Mouse (Mus musculus): Measurements from ENCODE around the gene Aox2. TPM values are rescaled to one million over a fixed set of nuclear protein-coding genes. Genes with fewer than 3 reads are reported as not detected.

The Aox2 gene
- polyA plus RNA-seq, 1 experiment from 2014 or later, result 0.02 TPM

GRCm38 (mm10) chr1:58344570-58344969 is 66.4 kb downstream of the Aox2 start:
- Histone ChIP-seq H3K27me3 (replicated peaks; ENCODE audit: insufficient read depth, low read length) (no peaks in the 10 kb centered on the region), H3K4me3 (ENCODE audit: low read depth, low read length) (no peak overlapping the region), H3K36me3 (ENCODE audit: insufficient read depth, low read length) (no peaks in the 10 kb centered on the region), H3K27ac (ENCODE audit: low read length) (no peak overlapping the region), H3K4me2 (replicated peaks; ENCODE audit: low read depth, low read length) (no peak overlapping the region), H3K9ac (replicated peaks; ENCODE audit: low read depth) (no peak overlapping the region), H3K4me1 (ENCODE audit: insufficient read depth, low read depth, low read length) (no peaks in the 10 kb centered on the region), H3K9me3 (ENCODE audit: low read length) (no peaks in the 10 kb centered on the region)
- TF ChIP-seq EP300 (IDR thresholded peaks at IDR 0.05) (no peak), CTCF (IDR thresholded peaks at IDR 0.05) (no peak)
- 74% methylated on average over 5 of the region's 5 CpGs for WGBS
- DNase-seq (ENCODE audit: low spot score), result no peak
- ATAC-seq, result no peak

- H3K9me3 ChIP-seq (ENCODE audit: low read length), result no peaks in the 10 kb centered on the region
- no peaks in the 10 kb centered on the region for H3K4me1 ChIP-seq (ENCODE audit: insufficient read depth, low read depth, low read length)
- no peak overlapping the region for H3K9ac ChIP-seq (replicated peaks; ENCODE audit: low read depth)
- H3K4me2 ChIP-seq (replicated peaks; ENCODE audit: low read depth, low read length), result no peak overlapping the region
- H3K4me3 ChIP-seq (ENCODE audit: low read depth, low read length), result no peak overlapping the region
- no peaks in the 10 kb centered on the region for H3K36me3 ChIP-seq (ENCODE audit: insufficient read depth, low read length)
- DNase-seq (ENCODE audit: low spot score), result no peak
- H3K27me3 ChIP-seq (replicated peaks; ENCODE audit: insufficient read depth, low read length), result no peaks in the 10 kb centered on the region
- no peak for ATAC-seq
- WGBS, result 38% methylated on average over 14 of the region's 14 CpGs
- H3K27ac ChIP-seq (ENCODE audit: low read length), result no peak overlapping the region
- TF ChIP-seq EP300 (IDR thresholded peaks at IDR 0.05), result no peak
- no peak for TF ChIP-seq CTCF (IDR thresholded peaks at IDR 0.05)
Observed at GRCm38 (mm10) chr1:58346159-58346558, 68.0 kb downstream of the Aox2 start.

GRCm38 (mm10) chr1:58348712-58349111 is 70.6 kb downstream of the Aox2 start:
- no peak overlapping the region for H3K9ac ChIP-seq (replicated peaks; ENCODE audit: low read depth)
- H3K4me2 ChIP-seq (replicated peaks; ENCODE audit: low read depth, low read length), result no peak overlapping the region
- H3K27me3 ChIP-seq (replicated peaks; ENCODE audit: insufficient read depth, low read length), result no peaks in the 10 kb centered on the region
- no peaks in the 10 kb centered on the region for H3K36me3 ChIP-seq (ENCODE audit: insufficient read depth, low read length)
- TF ChIP-seq CTCF (IDR thresholded peaks at IDR 0.05) (no peak), EP300 (IDR thresholded peaks at IDR 0.05) (no peak)
- H3K9me3 ChIP-seq (ENCODE audit: low read length), result no peaks in the 10 kb centered on the region
- no peak for DNase-seq (ENCODE audit: low spot score)
- 65% methylated on average over 6 of the region's 6 CpGs for WGBS
- ATAC-seq, result no peak
- no peak overlapping the region for H3K4me3 ChIP-seq (ENCODE audit: low read depth, low read length)
- H3K4me1 ChIP-seq (ENCODE audit: insufficient read depth, low read depth, low read length), result no peaks in the 10 kb centered on the region
- H3K27ac ChIP-seq (ENCODE audit: low read length), result no peak overlapping the region

GRCm38 (mm10) chr1:58353238-58353893 is 75.2 kb downstream of the Aox2 start:
- DNase-seq (ENCODE audit: low spot score), result no peak
- H3K36me3 ChIP-seq (ENCODE audit: insufficient read depth, low read length), result no peaks in the 10 kb centered on the region
- H3K27ac ChIP-seq (ENCODE audit: low read length), result no peak overlapping the region
- no peak overlapping the region for H3K4me2 ChIP-seq (replicated peaks; ENCODE audit: low read depth, low read length)
- no peak overlapping the region for H3K9ac ChIP-seq (replicated peaks; ENCODE audit: low read depth)
- H3K4me1 ChIP-seq (ENCODE audit: insufficient read depth, low read depth, low read length), result no peaks in the 10 kb centered on the region
- no peak for ATAC-seq
- no peak overlapping the region for H3K4me3 ChIP-seq (ENCODE audit: low read depth, low read length)
- no peak for TF ChIP-seq EP300 (IDR thresholded peaks at IDR 0.05)
- TF ChIP-seq CTCF (IDR thresholded peaks at IDR 0.05), result no peak
- H3K9me3 ChIP-seq (ENCODE audit: low read length), result no peaks in the 10 kb centered on the region
- no peaks in the 10 kb centered on the region for H3K27me3 ChIP-seq (replicated peaks; ENCODE audit: insufficient read depth, low read length)
- WGBS, result 41% methylated on average over 4 of the region's 4 CpGs

- ATAC-seq (peak; percentile 83), DNase-seq (ENCODE audit: low spot score) (peak; percentile 58)
- H3K27ac ChIP-seq (ENCODE audit: low read length), result no peak overlapping the region
Observed at GRCm38 (mm10) chr1:58358958-58359901, 81.1 kb downstream of the Aox2 start.

GRCm38 (mm10) chr1:58362296-58362695 is 84.2 kb downstream of the Aox2 start:
- Histone ChIP-seq H3K9me3 (ENCODE audit: low read length) (no peaks in the 10 kb centered on the region), H3K36me3 (ENCODE audit: insufficient read depth, low read length) (no peaks in the 10 kb centered on the region), H3K27me3 (replicated peaks; ENCODE audit: insufficient read depth, low read length) (no peaks in the 10 kb centered on the region), H3K27ac (ENCODE audit: low read length) (no peak overlapping the region), H3K9ac (replicated peaks; ENCODE audit: low read depth) (no peak overlapping the region), H3K4me1 (ENCODE audit: insufficient read depth, low read depth, low read length) (no peaks in the 10 kb centered on the region), H3K4me2 (replicated peaks; ENCODE audit: low read depth, low read length) (no peak overlapping the region), H3K4me3 (ENCODE audit: low read depth, low read length) (no peak overlapping the region)
- TF ChIP-seq EP300 (IDR thresholded peaks at IDR 0.05) (no peak), CTCF (IDR thresholded peaks at IDR 0.05) (no peak)
- DNase-seq (ENCODE audit: low spot score) (no peak), ATAC-seq (no peak)
- 70% methylated on average over 4 of the region's 4 CpGs for WGBS

More at GRCm38 (mm10) chr1:58358958-58359901, 81.1 kb downstream of the Aox2 start:
- Histone ChIP-seq H3K4me3 (ENCODE audit: low read depth, low read length) (no peak overlapping the region), H3K9ac (replicated peaks; ENCODE audit: low read depth) (no peak overlapping the region), H3K27me3 (replicated peaks; ENCODE audit: insufficient read depth, low read length) (no peaks in the 10 kb centered on the region), H3K36me3 (ENCODE audit: insufficient read depth, low read length) (no peaks in the 10 kb centered on the region), H3K4me1 (ENCODE audit: insufficient read depth, low read depth, low read length) (no peaks in the 10 kb centered on the region), H3K4me2 (replicated peaks; ENCODE audit: low read depth, low read length) (no peak overlapping the region), H3K9me3 (ENCODE audit: low read length) (no peaks in the 10 kb centered on the region)
- TF ChIP-seq EP300 (IDR thresholded peaks at IDR 0.05), result no peak
- no peak for TF ChIP-seq CTCF (IDR thresholded peaks at IDR 0.05)
- WGBS, result 69% methylated on average over 19 of the region's 19 CpGs

Measured in lung, postnatal 0 days (tissue).